Mouse (Mus musculus): ENCODE data around the gene Mapk7. TPM values are rescaled to one million over a fixed set of nuclear protein-coding genes. Genes with fewer than 3 reads are reported as not detected.

Mapk7 gene
- polyA plus RNA-seq, 1 experiment from 2014 or later, result 87.3 TPM

DNA sequence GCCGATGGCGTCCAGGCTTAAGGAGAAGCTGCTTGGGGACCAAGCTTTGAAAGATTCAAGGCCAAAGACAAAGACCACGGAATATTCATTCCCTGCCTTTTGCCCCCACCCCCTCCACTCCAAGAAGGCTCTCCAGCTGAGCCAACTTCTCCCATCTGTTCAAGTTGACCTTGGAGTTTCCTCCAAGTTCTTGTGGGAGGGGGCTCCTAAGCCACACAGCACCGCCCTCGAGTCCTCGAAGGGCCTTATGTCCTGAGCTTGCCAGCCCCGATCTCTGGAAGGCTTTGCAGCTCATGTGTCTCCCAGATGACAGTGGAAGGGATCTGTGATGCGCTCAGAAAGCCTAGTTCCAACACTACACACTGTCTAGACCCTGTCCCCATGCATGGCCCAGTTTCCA is 46.9 kb downstream of the Mapk7 start:
- Histone ChIP-seq H3K4me2 (replicated peaks) (no peak overlapping the region), H3K36me3 (no peaks in the 10 kb centered on the region), H3K9me3 (no peaks in the 10 kb centered on the region), H3K27ac (no peak overlapping the region), H3K9ac (no peak overlapping the region), H3K4me1 (peaks cover 30% of the 10 kb centered on the region), H3K4me3 (no peak overlapping the region), H3K27me3 (peaks cover 3% of the 10 kb centered on the region; the same call in 1 of the 2 replicates)
- ATAC-seq (ENCODE audit: low FRiP score, low read depth), result no peak
- 86% methylated on average over 8 of the region's 8 CpGs for WGBS

DNA sequence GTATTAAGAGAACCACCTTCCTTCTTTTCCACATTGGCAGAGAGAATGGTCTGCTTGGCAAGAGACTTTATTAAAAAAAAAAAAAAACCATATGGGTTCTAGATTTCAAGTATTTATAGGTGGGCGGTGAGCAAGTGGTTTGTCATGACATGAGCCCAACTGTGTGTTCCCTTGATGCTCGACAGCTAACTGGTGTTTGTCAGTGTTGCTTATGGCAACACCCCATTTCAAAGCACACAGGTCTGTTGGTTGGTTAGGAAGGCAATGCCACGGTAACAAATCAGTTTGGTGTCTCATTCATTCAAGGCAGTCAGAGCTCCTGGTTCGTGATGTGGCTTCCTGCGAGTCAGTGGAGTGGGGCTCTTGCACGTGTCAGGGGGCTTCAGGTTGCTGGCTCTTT is 50.4 kb downstream of the Mapk7 start:
- no peak overlapping the region for H3K4me3 ChIP-seq
- peaks cover 15% of the 10 kb centered on the region for H3K4me1 ChIP-seq
- 85% methylated on average over 6 of the region's 6 CpGs for WGBS
- no peak overlapping the region for H3K27ac ChIP-seq
- H3K4me2 ChIP-seq (replicated peaks), result no peak overlapping the region
- no peak for ATAC-seq (ENCODE audit: low FRiP score, low read depth)
- H3K9ac ChIP-seq, result no peak overlapping the region
- H3K9me3 ChIP-seq, result no peaks in the 10 kb centered on the region
- H3K36me3 ChIP-seq, result no peaks in the 10 kb centered on the region
- H3K27me3 ChIP-seq, result no peaks in the 10 kb centered on the region

DNA sequence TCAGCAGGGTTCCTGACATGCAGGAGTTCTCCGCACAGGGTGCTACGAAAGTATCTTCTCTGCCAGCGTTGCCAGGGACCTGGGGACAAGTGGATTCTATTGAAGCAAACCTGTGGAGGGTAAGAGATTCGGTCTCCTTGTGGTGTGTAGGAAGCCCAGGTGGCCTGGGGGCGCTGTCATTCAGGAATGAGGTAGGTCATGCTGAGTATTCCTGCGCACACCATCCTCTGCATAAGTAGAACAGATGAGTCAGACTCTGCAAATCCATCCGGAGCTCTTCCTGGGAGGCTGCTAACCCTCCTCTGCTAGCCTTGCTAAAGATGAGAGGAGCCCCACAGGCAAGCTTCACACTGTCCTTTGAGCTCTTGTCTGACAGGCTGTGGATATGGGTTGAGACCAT is 52.5 kb downstream of the Mapk7 start:
- Histone ChIP-seq H3K27ac (no peak overlapping the region), H3K36me3 (no peaks in the 10 kb centered on the region), H3K9me3 (no peaks in the 10 kb centered on the region), H3K4me2 (replicated peaks) (no peak overlapping the region), H3K4me3 (no peak overlapping the region), H3K27me3 (no peaks in the 10 kb centered on the region), H3K9ac (no peak overlapping the region), H3K4me1 (no peaks in the 10 kb centered on the region; the same call in 1 of the 2 replicates)
- ATAC-seq (ENCODE audit: low FRiP score, low read depth), result no peak
- WGBS, result 81% methylated on average over 7 of the region's 7 CpGs

DNA sequence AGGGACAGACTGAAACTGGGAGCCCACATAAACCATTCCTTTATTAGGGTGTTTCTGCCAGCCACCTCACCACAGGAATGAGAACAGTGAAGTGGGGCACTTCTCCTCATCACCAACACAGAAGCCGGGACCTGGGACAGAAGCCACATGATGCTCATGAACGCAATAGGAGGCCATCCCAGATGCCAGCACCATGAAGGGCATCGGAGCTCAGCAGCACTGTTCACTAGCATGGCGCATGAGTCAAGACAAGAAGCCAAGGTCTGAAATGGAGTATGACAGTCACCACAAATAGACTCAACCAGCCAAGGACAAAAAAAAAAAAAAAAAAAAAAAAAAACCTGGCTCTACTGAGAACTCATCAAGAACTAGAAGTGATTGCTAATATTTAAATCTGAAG is 53.8 kb downstream of the Mapk7 start:
- Histone ChIP-seq H3K27ac (no peak overlapping the region), H3K4me2 (replicated peaks) (no peak overlapping the region), H3K27me3 (no peaks in the 10 kb centered on the region), H3K9me3 (no peaks in the 10 kb centered on the region), H3K9ac (no peak overlapping the region), H3K4me1 (peaks cover 5% of the 10 kb centered on the region; the same call in 1 of the 2 replicates), H3K36me3 (no peaks in the 10 kb centered on the region), H3K4me3 (no peak overlapping the region)
- WGBS, result 90% methylated on average over 4 of the region's 4 CpGs
- ATAC-seq (ENCODE audit: low FRiP score, low read depth), result no peak

DNA sequence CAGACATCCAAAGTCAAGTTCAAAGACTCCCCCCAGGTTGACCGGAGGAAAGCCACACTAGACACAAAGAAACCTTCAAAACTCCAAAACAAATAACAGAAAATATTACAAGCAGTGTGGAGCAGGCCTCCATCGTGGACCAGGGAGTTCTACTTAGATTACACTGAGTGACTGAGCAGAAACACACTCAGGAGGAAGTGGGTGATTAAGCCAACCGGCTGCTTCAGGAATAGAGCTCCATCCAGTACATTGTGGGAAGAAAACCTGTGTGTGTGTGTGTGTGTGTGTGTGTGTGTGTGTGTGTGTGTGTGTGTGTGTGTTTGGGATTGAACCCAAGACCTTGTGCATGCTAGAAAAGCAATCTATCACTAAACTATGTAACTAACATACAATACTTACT is 55.0 kb downstream of the Mapk7 start:
- H3K4me2 ChIP-seq (replicated peaks), result no peak overlapping the region
- H3K9me3 ChIP-seq, result no peaks in the 10 kb centered on the region
- no peak overlapping the region for H3K27ac ChIP-seq
- no peak for ATAC-seq (ENCODE audit: low FRiP score, low read depth)
- H3K4me1 ChIP-seq, result peaks cover 5% of the 10 kb centered on the region; the same call in 1 of the 2 replicates
- H3K36me3 ChIP-seq, result no peaks in the 10 kb centered on the region
- H3K4me3 ChIP-seq, result no peak overlapping the region
- no peaks in the 10 kb centered on the region for H3K27me3 ChIP-seq
- no peak overlapping the region for H3K9ac ChIP-seq
- 61% methylated on average over 3 of the region's 3 CpGs for WGBS

Other genes starting within 250 kb of the Mapk7 start
- gene Aldh3a2, start 226.9 kb downstream of the Mapk7 start, polyA plus RNA-seq (2015; fragmentation: Nextera tagmentation; extraction: Ambion mirVana), result 23.7 and 26.7 TPM in 2 replicates
- gene Slc47a2, start 151.5 kb downstream of the Mapk7 start, polyA plus RNA-seq (2015; fragmentation: Nextera tagmentation; extraction: Ambion mirVana), result 0.06 TPM in 1 of 2 replicates, not detected in the other
- 0.36 and 0.50 TPM in 2 replicates for gene Slc47a1, start 116.1 kb downstream of the Mapk7 start, polyA plus RNA-seq (2015; fragmentation: Nextera tagmentation; extraction: Ambion mirVana)
- gene Rnf112, start 40.3 kb downstream of the Mapk7 start, polyA plus RNA-seq (2015; fragmentation: Nextera tagmentation; extraction: Ambion mirVana), result 0.60 and 0.61 TPM in 2 replicates
- 319 TPM in 2 replicates for gene Mfap4, start 9.0 kb downstream of the Mapk7 start, polyA plus RNA-seq (2015; fragmentation: Nextera tagmentation; extraction: Ambion mirVana)
- gene B9d1, start 10.7 kb upstream of the Mapk7 start, polyA plus RNA-seq (2015; fragmentation: Nextera tagmentation; extraction: Ambion mirVana), result 31.9 and 32.6 TPM in 2 replicates
- gene Epn2, start 85.3 kb upstream of the Mapk7 start, polyA plus RNA-seq (2015; fragmentation: Nextera tagmentation; extraction: Ambion mirVana), result 30.0 and 32.1 TPM in 2 replicates
- 6.8 and 7.0 TPM in 2 replicates for gene Grap, start 158.9 kb upstream of the Mapk7 start, polyA plus RNA-seq (2015; fragmentation: Nextera tagmentation; extraction: Ambion mirVana)
- 2.2 and 2.3 TPM in 2 replicates for gene Fam83g, start 189.7 kb upstream of the Mapk7 start, polyA plus RNA-seq (2015; fragmentation: Nextera tagmentation; extraction: Ambion mirVana)
- gene Slc5a10, start 226.4 kb upstream of the Mapk7 start, polyA plus RNA-seq (2015; fragmentation: Nextera tagmentation; extraction: Ambion mirVana), result 0.08 TPM in 1 of 2 replicates, not detected in the other

All from limb, embryonic 13.5 days (tissue).